Mouse (Mus musculus) bone marrow macrophage, adult 2 months (primary cell): ENCODE results near the gene Olfr368. TPM values are rescaled to one million over a fixed set of nuclear protein-coding genes. Genes with fewer than 3 reads are reported as not detected.

Experiments
- H3K27ac ChIP-seq: 2 replicates; pipeline ENCODE4 v1.5.1; 2012; ENCODE audit warnings: low read depth, low read length; ENCODE audit not compliant: insufficient read depth
- H3K4me1 ChIP-seq: 2 replicates; pipeline ENCODE4 v1.6.1; 2012; ENCODE audit warnings: low read length; ENCODE audit not compliant: control insufficient read depth, insufficient read depth
- H3K4me3 ChIP-seq: 2 replicates; pipeline ENCODE4 v1.5.1; 2012; ENCODE audit warnings: mild to moderate bottlenecking, low read length, moderate library complexity; ENCODE audit not compliant: insufficient read depth
- CTCF ChIP-seq: IDR thresholded peaks from 2 replicates; pipeline ENCODE4 v1.5.1; 2012; ENCODE audit warnings: low read depth, mild to moderate bottlenecking, low read length, moderate library complexity
- POLR2A ChIP-seq: IDR thresholded peaks from 2 replicates; pipeline ENCODE4 v1.6.1; 2012; ENCODE audit warnings: mild to moderate bottlenecking, low read depth, low read length, borderline replicate concordance
- polyA plus RNA-seq: library from polyadenylated mRNA; stranded (reverse); fragments of >200 nt; gene quantifications from 2 replicates; pipeline ENCODE4 v1.2.4, GENCODE M21; 2012; ENCODE audit not compliant: missing spikeins, insufficient read depth, insufficient read length

Gene Olfr368
- polyA plus RNA-seq, result not detected in 2 replicates

DNA sequence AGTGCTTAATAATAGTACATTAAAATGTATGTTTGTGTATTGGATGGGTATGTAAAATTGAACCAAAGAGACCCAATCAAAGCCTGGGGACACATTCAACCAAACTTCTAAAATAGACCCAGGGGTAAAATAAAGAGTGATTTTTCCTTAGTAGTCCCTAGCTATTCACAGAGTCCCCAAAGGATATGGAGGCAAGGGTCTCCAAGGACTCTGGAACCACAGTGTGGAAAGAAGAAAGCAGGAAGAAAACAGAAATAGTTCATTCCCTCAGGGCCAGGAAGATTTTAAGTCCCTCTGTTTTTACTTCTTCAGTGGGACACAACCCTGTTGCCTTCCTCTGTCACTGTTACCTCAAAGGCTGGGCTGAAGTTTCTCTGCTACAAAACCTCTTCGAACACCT, at the start of gene Olfr368:
Gene Olfr368, plus strand, starts transcription at position 301 of the 400 bp plus-strand sequence.
- no peak for TF ChIP-seq POLR2A
- TF ChIP-seq CTCF, result no peak
- no peak within 1 kb of the TSS for H3K4me3 ChIP-seq
- no peak within 1 kb of the TSS for H3K27ac ChIP-seq
- H3K4me1 ChIP-seq, result no peaks in the 10 kb centered on the region

DNA sequence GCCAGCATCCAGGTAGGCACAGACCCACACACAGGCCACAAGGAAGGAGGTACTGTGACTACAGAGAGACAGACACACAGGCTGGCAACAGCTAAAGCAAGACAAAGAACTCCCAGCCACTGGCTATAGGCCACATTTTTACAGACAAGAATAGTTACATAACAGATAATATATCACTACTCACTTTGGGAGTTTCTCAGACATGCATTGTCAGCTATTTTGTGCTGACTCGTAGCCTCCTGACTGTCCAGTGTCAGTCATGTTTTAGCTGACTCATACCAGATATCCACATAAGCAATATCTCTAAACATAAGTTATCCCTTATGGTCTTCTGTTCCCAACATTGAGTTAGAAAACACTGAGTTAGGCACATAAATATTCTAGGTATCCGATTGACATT, 7.0 kb downstream of the Olfr368 start:
- Histone ChIP-seq H3K27ac (peak overlapping the region; percentile 81), H3K4me1 (peaks cover 9% of the 10 kb centered on the region), H3K4me3 (no peak overlapping the region)
- no peak for TF ChIP-seq POLR2A
- no peak for TF ChIP-seq CTCF

DNA sequence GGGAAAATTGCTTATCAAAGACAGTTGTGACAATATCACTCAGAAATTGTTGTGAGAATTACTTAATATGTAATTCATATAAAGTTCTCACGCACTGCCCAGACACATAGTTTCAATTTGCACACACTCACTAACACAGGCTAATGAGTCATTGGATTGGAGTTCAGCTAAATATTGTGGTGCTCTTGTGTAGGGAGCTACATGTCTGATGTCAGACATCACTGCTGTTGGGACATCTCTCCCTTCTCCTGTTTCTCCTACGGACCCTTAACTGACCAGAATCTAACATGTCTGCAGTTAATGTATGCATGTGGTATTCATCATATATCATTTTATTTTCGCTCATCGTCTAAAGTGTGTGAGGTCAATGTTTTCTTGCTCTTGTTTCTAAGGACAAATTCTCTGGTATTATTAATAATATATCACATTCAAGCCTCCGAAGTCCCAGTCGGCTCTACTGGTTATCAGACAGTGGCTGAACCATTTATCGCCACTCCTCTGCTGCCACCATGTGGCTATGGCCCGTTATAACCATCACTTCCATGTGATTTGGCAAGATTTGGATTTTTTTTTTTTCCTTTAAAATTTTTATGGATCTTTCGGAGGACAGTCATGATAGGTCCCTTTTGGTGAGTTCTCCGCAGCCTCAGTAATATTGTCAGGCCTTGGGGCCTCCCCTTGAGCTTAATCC, 12.3 kb downstream of the Olfr368 start:
- TF ChIP-seq POLR2A (no peak), CTCF (peak; percentile 45)
- peaks cover 2% of the 10 kb centered on the region; the same call in 1 of the 2 replicates for H3K4me1 ChIP-seq
- no peak overlapping the region for H3K27ac ChIP-seq
- no peak overlapping the region for H3K4me3 ChIP-seq

DNA sequence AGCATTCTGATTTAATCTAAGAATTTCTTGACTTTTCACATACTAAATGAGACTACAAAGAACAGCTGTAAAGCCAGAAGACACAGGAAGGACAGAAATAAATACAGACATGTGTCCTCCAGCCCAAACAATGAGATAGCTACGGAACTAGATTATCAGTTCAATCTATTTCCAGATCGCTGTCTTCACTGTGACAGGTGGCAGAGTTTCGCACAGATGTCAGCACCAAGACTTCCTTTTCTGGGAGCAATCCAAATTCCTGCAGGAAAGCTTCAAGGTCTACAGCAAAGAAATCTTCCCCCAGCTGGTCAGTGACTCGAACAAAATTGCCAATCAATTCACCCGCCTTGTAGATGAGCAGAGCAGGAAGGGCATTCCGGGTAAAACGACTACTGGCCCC, 25.4 kb downstream of the Olfr368 start:
- no peak for TF ChIP-seq POLR2A
- no peak for TF ChIP-seq CTCF
- H3K4me1 ChIP-seq, result no peaks in the 10 kb centered on the region
- no peak overlapping the region for H3K4me3 ChIP-seq
- no peak overlapping the region for H3K27ac ChIP-seq

DNA sequence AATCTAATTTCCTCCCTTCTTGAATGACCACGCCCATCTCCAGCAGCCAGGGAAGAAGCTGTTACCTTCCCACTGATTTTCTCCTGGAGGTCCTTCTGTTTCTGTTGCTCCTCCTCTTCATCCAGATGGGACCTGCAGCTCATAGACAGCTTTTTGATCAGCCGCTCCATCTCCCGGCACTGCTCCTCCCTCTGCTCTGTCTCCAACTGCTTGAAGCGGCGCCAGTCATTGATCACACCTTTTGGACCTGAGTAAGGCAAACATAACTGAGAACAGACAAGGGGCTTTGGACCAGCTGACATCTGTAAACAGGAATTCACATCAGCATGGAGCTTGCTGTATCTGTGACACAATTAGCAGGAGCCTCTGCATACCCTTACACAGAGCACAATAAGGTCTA, 29.3 kb downstream of the Olfr368 start:
- Histone ChIP-seq H3K4me1 (peaks cover 4% of the 10 kb centered on the region; the same call in 1 of the 2 replicates), H3K4me3 (no peak overlapping the region), H3K27ac (no peak overlapping the region)
- no peak for TF ChIP-seq CTCF
- TF ChIP-seq POLR2A, result no peak

DNA sequence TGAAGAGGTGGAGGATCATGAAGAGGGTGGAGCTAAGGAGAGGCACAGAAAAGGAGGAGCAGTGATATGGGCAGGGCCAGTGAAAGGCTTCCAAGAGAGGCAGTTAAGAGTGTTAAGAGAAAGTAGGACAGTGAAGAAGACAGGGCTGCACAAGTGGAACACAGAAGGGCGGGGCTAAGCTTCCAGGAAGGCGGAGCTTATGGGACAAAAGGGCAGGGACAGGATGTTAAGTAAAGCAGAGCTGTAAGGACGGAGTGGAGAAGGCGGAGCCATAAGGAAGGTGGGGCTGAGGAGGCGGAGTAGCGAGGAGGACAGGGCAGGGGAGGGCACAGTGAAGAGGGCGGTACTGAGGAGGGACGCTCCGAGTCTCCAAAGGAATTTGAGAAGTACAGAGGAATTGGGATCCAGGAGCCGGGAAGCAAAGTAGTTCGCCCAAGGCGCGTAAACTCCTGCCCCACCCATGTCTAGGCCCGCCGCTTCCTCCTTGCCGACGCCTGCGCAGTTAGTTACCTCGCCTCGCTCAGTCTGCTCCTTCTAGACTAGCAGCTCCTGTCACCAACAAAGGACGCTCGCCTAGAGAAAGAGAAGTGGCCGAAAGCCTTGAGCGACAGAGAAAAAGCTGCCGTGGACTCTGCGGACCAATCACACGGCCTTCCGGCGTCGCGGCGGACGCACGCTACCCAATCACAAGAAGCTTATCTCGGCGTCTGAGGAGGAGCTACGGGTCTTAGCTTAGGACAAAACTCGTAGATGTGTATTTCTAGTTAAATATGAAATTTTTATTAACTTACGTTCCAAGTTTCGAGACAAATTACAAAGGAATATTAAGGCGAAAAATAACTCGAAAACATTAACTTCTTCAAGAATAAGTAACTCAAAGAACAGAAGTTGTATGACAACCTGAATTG, 32.6 kb downstream of the Olfr368 start, which contains the start of gene Pdcl:
Gene Pdcl, minus strand, starts transcription at position 700 of the 908 bp plus-strand sequence.
- Histone ChIP-seq H3K4me3 (peak within 1 kb of the TSS; percentile 81), H3K4me1 (peaks cover 4% of the 10 kb centered on the region; the same call in 1 of the 2 replicates), H3K27ac (peak within 1 kb of the TSS; percentile 94)
- 0 out of 2 replicates have a peak, but pooled peaks have one; percentile 1 for TF ChIP-seq POLR2A
- no peak for TF ChIP-seq CTCF

DNA sequence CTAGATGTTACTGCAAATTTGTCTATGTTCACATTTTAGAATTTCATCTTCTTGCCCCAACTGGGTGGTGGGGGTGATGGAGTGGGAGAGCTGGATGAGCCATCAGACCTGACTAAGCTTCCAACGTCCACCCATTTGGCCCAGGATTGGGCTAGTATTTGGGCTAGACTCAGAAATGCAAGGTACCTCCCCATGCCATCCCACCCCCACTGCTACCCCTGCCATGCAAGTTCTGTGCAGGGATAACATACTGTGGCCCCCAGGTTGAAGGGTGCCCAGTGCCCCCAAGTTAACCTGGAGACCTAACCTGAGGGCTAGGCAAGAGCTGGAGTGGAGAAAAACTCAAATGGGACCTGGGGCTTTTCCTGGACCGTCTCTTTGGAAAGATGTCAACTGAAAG, 33.6 kb downstream of the Olfr368 start:
- Histone ChIP-seq H3K4me1 (peaks cover 4% of the 10 kb centered on the region; the same call in 1 of the 2 replicates), H3K27ac (peak overlapping the region; percentile 41), H3K4me3 (no peak overlapping the region; the same call in 1 of the 2 replicates)
- no peak for TF ChIP-seq CTCF
- no peak for TF ChIP-seq POLR2A

DNA sequence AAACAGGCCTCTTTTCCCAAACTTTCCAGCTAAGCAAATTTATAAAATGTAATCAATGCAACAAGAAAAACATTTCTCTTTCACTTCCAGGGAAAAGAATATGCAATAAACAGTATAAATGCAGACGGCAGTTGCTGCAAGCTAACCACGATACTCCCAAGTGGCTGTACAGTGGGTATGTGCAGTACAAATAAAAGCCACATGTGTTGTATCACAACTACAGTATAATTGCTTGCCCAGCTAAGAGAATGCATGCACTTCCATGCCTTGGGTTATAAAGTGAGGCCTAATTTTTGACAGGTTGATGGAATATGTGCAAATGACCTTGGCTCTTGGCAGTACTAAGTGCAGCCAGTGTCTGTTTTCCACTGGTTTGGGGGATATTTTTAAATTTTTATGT, 44.3 kb downstream of the Olfr368 start:
- no peak for TF ChIP-seq POLR2A
- no peak for TF ChIP-seq CTCF
- peaks cover 5% of the 10 kb centered on the region for H3K4me1 ChIP-seq
- no peak overlapping the region for H3K4me3 ChIP-seq
- H3K27ac ChIP-seq, result no peak overlapping the region

DNA sequence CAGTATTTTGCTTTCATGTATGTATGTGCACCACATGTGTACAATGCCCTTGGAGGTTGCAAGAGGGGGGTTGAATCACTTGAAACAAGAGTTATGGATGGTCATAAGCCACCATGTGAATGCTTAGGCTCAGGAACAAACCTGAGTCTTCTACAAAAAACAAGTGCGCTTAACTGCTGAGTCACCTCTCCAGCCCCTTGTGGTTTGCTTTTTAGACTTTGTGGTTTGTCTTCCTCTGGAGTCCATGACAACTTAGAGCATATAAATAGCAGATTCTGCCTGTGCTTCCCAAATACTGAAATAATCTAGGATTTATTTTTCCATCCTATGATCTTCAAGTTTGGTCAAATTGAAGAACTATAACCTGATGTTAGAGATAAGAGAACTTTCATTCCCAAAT, 49.7 kb downstream of the Olfr368 start:
- H3K4me3 ChIP-seq, result no peak overlapping the region
- peaks cover 12% of the 10 kb centered on the region for H3K4me1 ChIP-seq
- TF ChIP-seq POLR2A (no peak), CTCF (no peak)
- H3K27ac ChIP-seq, result peak overlapping the region; percentile 52
